Mouse (Mus musculus) embryonic facial prominence, embryonic 13.5 days (tissue): ENCODE measurements around the gene D430041D05Rik. TPM values are rescaled to one million over a fixed set of nuclear protein-coding genes. Genes with fewer than 3 reads are reported as not detected.

ENCODE experiments used
- ATAC-seq: fragments of 200-750 bp; cut with Nextera tagmentation; 2 replicates; pipeline ENCODE4 v1.8.0; 2017; ENCODE audit warnings: low read depth; ENCODE audit not compliant: insufficient number of reproducible peaks, insufficient read depth, low FRiP score, low TSS enrichment
- H3K27ac ChIP-seq: fragments of 300-500 bp; sonication (generic); 2 replicates; pipeline ENCODE4 v1.5.1; 2015; ENCODE audit warnings: moderate library complexity, mild to moderate bottlenecking, inconsistent platforms
- H3K27me3 ChIP-seq: fragments of 300-500 bp; sonication (generic); 2 replicates; pipeline ENCODE4 v1.6.1; 2015; ENCODE audit warnings: mild to moderate bottlenecking, inconsistent platforms
- H3K36me3 ChIP-seq: fragments of 300-500 bp; sonication (generic); 2 replicates; pipeline ENCODE4 v1.6.1; 2015; ENCODE audit warnings: mild to moderate bottlenecking, inconsistent platforms
- H3K4me1 ChIP-seq: fragments of 300-500 bp; sonication (generic); 2 replicates; pipeline ENCODE4 v1.6.1; 2015; ENCODE audit warnings: inconsistent platforms
- H3K4me2 ChIP-seq: fragments of 300-500 bp; sonication (generic); 2 replicates; pipeline ENCODE4 v1.6.1; 2015; ENCODE audit warnings: moderate library complexity, mild to moderate bottlenecking, inconsistent platforms
- H3K4me3 ChIP-seq: fragments of 300-500 bp; sonication (generic); 2 replicates; pipeline ENCODE4 v1.5.1; 2015; ENCODE audit warnings: mild to moderate bottlenecking, inconsistent platforms
- H3K9ac ChIP-seq: fragments of 300-500 bp; sonication (generic); 2 replicates; pipeline ENCODE4 v1.6.1; 2015; ENCODE audit warnings: mild to moderate bottlenecking, inconsistent platforms
- H3K9me3 ChIP-seq: fragments of 300-500 bp; sonication (generic); 2 replicates; pipeline ENCODE4 v1.6.1; 2016; ENCODE audit warnings: inconsistent platforms
- WGBS: fragments of 180-500 bp; shearing (Covaris S2); methylation state at CpG from one replicate; pipeline ENCODE4 v1.1.7; 2015; ENCODE audit warnings: mixed read lengths; 5-methylcytosine and 5-hydroxymethylcytosine counted together
- polyA plus RNA-seq: library from polyadenylated mRNA; unstranded; fragments of >200 nt; fragmentation: Nextera tagmentation; extraction: Ambion mirVana; gene quantifications from 2 replicates; pipeline ENCODE4 v1.2.1, GENCODE M21; 2015

The D430041D05Rik gene
- polyA plus RNA-seq, 1 experiment from 2014 or later = 0.80 TPM

- H3K36me3 ChIP-seq = no peaks in the 10 kb centered on the region
- no peak for ATAC-seq
- no peak overlapping the region for H3K9ac ChIP-seq
- peaks cover 2% of the 10 kb centered on the region; the same call in 1 of the 2 replicates for H3K4me1 ChIP-seq
- 89% methylated on average over 6 of the region's 6 CpGs for WGBS
- H3K4me3 ChIP-seq = no peak overlapping the region
- H3K27me3 ChIP-seq = no peaks in the 10 kb centered on the region
- H3K4me2 ChIP-seq = no peak overlapping the region
- no peak overlapping the region for H3K27ac ChIP-seq
- H3K9me3 ChIP-seq = no peaks in the 10 kb centered on the region
Measured at GRCm38 (mm10) chr2:104313246-104313645, 97.6 kb downstream of the D430041D05Rik start.

DNA sequence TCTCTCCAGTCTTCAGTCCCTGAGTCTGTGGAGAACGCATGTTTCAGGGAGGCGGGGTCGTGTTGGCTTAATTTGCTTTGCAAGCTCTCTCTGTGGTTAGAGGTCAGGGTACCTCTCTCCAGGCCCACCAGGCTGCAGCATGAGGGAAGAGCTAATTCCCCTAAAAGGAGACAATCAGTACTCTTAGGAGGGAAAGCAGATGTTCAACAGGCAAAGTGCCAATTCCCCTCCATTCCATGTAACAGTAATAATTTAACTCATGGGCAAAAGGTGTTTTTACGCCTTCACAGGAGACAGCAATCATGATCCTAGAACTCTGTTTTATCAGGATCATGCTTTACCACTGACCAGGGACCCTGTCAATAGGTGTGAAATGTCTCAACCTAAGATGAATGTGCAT, 103.7 kb downstream of the D430041D05Rik start:
- no peaks in the 10 kb centered on the region for H3K27me3 ChIP-seq
- H3K9me3 ChIP-seq = no peaks in the 10 kb centered on the region
- peaks cover 3% of the 10 kb centered on the region; the same call in 1 of the 2 replicates for H3K4me1 ChIP-seq
- H3K4me3 ChIP-seq = no peak overlapping the region
- 62% methylated on average over 4 of the region's 4 CpGs for WGBS
- ATAC-seq = no peak
- H3K9ac ChIP-seq = no peak overlapping the region
- H3K27ac ChIP-seq = no peak overlapping the region
- no peaks in the 10 kb centered on the region for H3K36me3 ChIP-seq
- no peak overlapping the region for H3K4me2 ChIP-seq

DNA sequence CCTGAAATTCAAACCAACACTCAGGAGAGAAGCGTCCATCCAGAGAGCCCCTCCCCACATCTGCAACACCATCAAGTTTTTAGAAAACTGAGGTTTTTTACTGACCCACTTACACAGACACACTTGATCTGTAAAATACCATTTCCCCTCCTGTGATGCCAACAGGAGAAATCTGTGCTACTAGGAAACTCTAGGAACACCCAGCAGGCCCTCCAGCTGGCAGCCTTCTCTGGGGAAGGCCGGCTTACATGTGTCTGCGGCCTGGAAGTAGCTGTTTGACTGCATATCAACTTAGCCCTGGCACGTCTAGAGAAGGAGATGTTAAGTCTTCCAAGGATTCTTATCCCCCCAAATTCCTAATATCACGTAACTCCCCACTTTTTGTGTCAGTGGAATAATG, 105.1 kb downstream of the D430041D05Rik start:
- no peak for ATAC-seq
- H3K4me1 ChIP-seq = peaks cover 3% of the 10 kb centered on the region; the same call in 1 of the 2 replicates
- 73% methylated on average over 5 of the region's 5 CpGs for WGBS
- H3K9me3 ChIP-seq = no peaks in the 10 kb centered on the region
- H3K9ac ChIP-seq = no peak overlapping the region
- H3K4me3 ChIP-seq = no peak overlapping the region
- H3K36me3 ChIP-seq = no peaks in the 10 kb centered on the region
- no peaks in the 10 kb centered on the region for H3K27me3 ChIP-seq
- H3K4me2 ChIP-seq = no peak overlapping the region
- H3K27ac ChIP-seq = no peak overlapping the region

DNA sequence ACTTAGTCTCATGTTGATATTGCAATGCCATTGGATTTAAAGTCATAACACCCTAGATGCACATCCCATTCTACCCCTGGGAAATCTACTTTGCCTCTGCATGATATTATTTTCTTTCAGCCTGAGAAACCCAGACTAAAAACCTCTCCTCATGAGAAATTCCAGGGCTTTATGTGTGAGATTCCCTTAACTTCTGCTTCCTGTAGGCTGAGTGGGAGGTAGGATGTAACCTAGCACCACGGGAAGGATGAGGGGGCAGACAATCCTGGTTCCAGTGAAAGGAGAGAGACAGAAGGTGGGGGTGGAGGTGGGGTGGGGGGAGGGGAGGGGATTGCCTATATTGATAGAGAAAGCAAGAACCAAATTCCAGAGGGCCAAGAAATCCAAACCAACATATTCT, 110.9 kb downstream of the D430041D05Rik start:
- no peak overlapping the region for H3K4me2 ChIP-seq
- H3K4me3 ChIP-seq = no peak overlapping the region
- H3K9me3 ChIP-seq = no peaks in the 10 kb centered on the region
- H3K4me1 ChIP-seq = no peaks in the 10 kb centered on the region
- no peaks in the 10 kb centered on the region for H3K36me3 ChIP-seq
- no peak overlapping the region for H3K9ac ChIP-seq
- no peaks in the 10 kb centered on the region for H3K27me3 ChIP-seq
- H3K27ac ChIP-seq = no peak overlapping the region
- no peak for ATAC-seq
- WGBS = 71% methylated on average over 1 of the region's 1 CpGs

DNA sequence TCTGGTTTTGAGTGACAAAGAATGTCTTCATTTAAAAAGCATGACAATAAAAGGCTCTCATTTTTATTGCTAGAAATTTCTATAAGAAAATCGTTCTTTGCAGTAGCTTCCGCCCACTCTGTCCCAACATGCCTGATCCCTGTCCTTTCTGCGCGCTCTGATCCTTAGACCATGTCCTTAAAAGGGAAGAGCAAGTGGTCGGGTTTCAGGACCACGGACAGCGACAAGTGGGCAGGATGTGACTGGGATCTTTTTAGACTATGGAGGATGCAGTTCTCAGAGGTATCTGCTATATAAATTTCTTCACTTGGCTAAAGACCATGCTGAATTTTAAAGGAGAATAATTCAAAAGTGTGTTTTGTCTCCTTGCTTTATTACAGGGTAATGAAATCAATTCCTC, 111.7 kb downstream of the D430041D05Rik start:
- ATAC-seq = no peak
- H3K4me3 ChIP-seq = no peak overlapping the region

DNA sequence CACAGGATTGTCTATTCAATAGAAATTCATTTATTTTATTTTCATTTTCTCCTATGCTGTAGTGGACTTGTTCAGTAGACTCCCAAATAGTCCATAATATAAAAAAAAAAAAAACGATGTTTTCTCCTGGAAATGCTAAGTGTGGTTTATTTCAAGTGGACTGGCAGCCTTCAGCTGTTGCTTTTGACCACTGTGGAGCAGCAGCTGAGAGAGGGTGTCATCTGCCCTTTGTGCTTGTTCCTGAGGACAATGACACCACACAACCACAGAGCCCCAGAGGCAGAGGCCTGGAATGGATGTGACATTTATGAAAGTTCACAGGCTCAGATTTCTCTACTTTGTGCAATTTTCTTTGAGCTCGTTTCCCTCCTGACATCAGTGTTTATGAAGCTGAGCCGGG, 124.0 kb downstream of the D430041D05Rik start:
- H3K27me3 ChIP-seq = no peaks in the 10 kb centered on the region
- H3K36me3 ChIP-seq = no peaks in the 10 kb centered on the region
- no peaks in the 10 kb centered on the region for H3K9me3 ChIP-seq
- no peak for ATAC-seq
- H3K4me2 ChIP-seq = no peak overlapping the region
- no peak overlapping the region for H3K9ac ChIP-seq
- no peak overlapping the region for H3K27ac ChIP-seq
- WGBS = 64% methylated on average over 3 of the region's 3 CpGs
- no peaks in the 10 kb centered on the region for H3K4me1 ChIP-seq
- no peak overlapping the region for H3K4me3 ChIP-seq

More for the DNA sequence above, 111.7 kb downstream of the D430041D05Rik start:
- Histone ChIP-seq H3K9me3 (no peaks in the 10 kb centered on the region), H3K4me2 (no peak overlapping the region), H3K9ac (no peak overlapping the region), H3K27me3 (no peaks in the 10 kb centered on the region), H3K27ac (no peak overlapping the region), H3K36me3 (no peaks in the 10 kb centered on the region), H3K4me1 (no peaks in the 10 kb centered on the region)
- WGBS = 14% methylated on average over 7 of the region's 7 CpGs

- no peaks in the 10 kb centered on the region for H3K36me3 ChIP-seq
- H3K4me1 ChIP-seq = no peaks in the 10 kb centered on the region
- no peak for ATAC-seq
- no peak overlapping the region for H3K9ac ChIP-seq
- H3K27me3 ChIP-seq = no peaks in the 10 kb centered on the region
- no peak overlapping the region for H3K27ac ChIP-seq
- no peaks in the 10 kb centered on the region for H3K9me3 ChIP-seq
- no peak overlapping the region for H3K4me2 ChIP-seq
- H3K4me3 ChIP-seq = no peak overlapping the region
- 90% methylated on average over 8 of the region's 8 CpGs for WGBS
Measured at GRCm38 (mm10) chr2:104283401-104283955, 127.3 kb downstream of the D430041D05Rik start.

- no peak for ATAC-seq
- Histone ChIP-seq H3K4me3 (no peak overlapping the region), H3K4me1 (no peaks in the 10 kb centered on the region), H3K9ac (no peak overlapping the region), H3K27ac (no peak overlapping the region), H3K4me2 (no peak overlapping the region), H3K36me3 (no peaks in the 10 kb centered on the region), H3K9me3 (no peaks in the 10 kb centered on the region), H3K27me3 (no peaks in the 10 kb centered on the region)
- WGBS = 74% methylated on average over 2 of the region's 2 CpGs
Measured at GRCm38 (mm10) chr2:104282835-104283234, 128.0 kb downstream of the D430041D05Rik start.

DNA sequence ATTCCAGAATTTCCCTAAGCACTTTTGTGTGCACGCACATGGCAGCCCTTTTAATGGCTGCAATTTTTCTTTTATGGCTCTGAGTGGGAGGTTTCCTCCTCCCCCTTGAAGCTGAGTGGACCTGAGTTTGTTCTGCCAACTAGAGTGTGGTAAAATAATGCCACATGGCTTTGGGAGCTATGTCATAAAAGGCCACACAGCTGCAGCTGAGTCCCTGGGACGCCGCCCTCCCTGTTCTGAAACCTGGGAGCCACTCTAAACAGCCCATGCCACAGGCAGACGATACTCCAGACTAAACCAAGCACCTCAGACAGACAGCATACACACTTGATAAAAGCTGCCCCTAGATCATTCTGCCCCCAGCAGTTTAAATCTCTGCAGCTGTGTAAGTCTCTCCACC, 143.8 kb downstream of the D430041D05Rik start:
- no peak for ATAC-seq
- Histone ChIP-seq H3K27me3 (no peaks in the 10 kb centered on the region), H3K36me3 (no peaks in the 10 kb centered on the region), H3K9me3 (no peaks in the 10 kb centered on the region), H3K4me3 (no peak overlapping the region), H3K27ac (no peak overlapping the region), H3K4me1 (peaks cover 7% of the 10 kb centered on the region; the same call in 1 of the 2 replicates), H3K9ac (no peak overlapping the region), H3K4me2 (no peak overlapping the region)
- 40% methylated on average over 4 of the region's 4 CpGs for WGBS

- H3K27ac ChIP-seq = no peak overlapping the region
- H3K4me2 ChIP-seq = no peak overlapping the region
- no peak overlapping the region for H3K9ac ChIP-seq
- H3K9me3 ChIP-seq = no peaks in the 10 kb centered on the region
- H3K4me1 ChIP-seq = no peaks in the 10 kb centered on the region
- no peak overlapping the region for H3K4me3 ChIP-seq
- no peak for ATAC-seq
- H3K36me3 ChIP-seq = no peaks in the 10 kb centered on the region
- 85% methylated on average over 4 of the region's 4 CpGs for WGBS
- no peaks in the 10 kb centered on the region for H3K27me3 ChIP-seq
Measured at GRCm38 (mm10) chr2:104261741-104262067, 149.1 kb downstream of the D430041D05Rik start.

DNA sequence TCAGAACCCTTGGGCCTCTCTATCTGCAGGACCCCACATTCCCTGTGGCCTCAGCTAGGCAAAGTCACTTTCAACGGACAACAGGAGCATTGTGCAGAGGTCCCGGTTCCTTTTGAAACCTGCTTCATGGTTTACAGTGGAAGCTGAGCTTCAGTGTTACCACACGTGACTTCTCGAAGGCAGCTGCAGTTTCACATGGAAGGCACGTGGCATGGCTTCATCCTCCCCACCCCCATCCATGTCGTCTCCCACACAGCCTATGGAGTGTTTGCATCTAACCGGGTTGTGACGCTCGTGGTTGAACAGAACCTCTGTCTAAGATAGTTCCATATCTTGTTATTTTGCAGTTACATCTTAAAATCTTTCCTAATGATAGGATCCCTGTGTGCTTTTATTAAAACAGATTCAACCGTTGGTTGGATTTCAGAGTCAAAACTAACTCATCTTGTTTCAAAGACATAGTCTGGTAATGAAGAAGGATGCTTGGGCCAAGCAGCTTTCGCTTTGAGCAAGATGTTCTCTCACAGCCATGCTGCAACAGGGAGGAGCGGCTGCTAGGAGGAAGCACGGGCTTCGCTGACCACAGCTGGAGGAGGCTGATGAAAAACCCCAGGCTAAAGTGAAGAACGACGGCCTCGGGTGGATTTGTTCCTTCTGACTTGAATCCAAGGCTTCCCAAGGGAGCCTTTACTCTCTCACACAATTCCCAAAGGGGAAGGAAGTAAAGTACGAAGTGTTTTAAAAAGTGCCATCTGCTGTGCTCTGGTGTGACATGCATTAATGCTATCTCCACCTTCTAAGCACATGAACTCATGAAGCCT, 149.7 kb downstream of the D430041D05Rik start:
- WGBS = 78% methylated on average over 18 of the region's 18 CpGs
- H3K4me1 ChIP-seq = no peaks in the 10 kb centered on the region
- H3K27ac ChIP-seq = no peak overlapping the region
- ATAC-seq = no peak
- H3K4me3 ChIP-seq = no peak overlapping the region
- H3K9ac ChIP-seq = no peak overlapping the region
- H3K36me3 ChIP-seq = no peaks in the 10 kb centered on the region
- no peak overlapping the region for H3K4me2 ChIP-seq
- no peaks in the 10 kb centered on the region for H3K9me3 ChIP-seq
- no peaks in the 10 kb centered on the region for H3K27me3 ChIP-seq

DNA sequence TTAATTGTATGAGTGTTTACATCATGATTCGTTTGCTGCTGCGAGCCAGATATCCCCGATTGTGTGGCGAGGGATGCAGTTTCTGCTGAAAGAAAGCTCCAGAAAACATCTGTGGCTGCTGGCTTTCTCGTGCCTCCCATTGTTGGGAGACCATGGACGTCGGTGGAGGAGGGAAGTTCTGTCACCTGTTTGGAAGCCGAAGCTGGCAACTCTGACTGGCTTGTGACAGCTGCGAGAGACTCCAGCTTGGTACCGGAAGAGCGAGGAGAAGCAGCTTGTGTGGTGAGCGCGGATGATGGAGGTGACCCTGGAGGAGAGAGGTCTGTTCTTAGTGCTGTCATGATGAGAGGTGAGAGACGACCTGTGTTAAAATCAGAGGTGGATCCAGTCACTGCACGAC, 154.2 kb downstream of the D430041D05Rik start:
- Histone ChIP-seq H3K9ac (no peak overlapping the region), H3K4me2 (no peak overlapping the region), H3K4me1 (no peaks in the 10 kb centered on the region), H3K27me3 (no peaks in the 10 kb centered on the region), H3K4me3 (no peak overlapping the region), H3K9me3 (no peaks in the 10 kb centered on the region), H3K36me3 (no peaks in the 10 kb centered on the region), H3K27ac (no peak overlapping the region)
- no peak for ATAC-seq
- 77% methylated on average over 15 of the region's 15 CpGs for WGBS
